Mouse (Mus musculus): Measurements from ENCODE around the gene Plcb1.

GRCm38 (mm10) chr2:134825645-134826044 is 39.8 kb downstream of the Plcb1 start:
- no peak for TF ChIP-seq MAFK (IDR thresholded peaks at IDR 0.05; ENCODE audit: insufficient read depth, low read depth, low read length)
- no peak for TF ChIP-seq HCFC1 (IDR thresholded peaks at IDR 0.05; ENCODE audit: borderline replicate concordance, insufficient read depth, low read length)
- TF ChIP-seq ZC3H11A (IDR thresholded peaks at IDR 0.05; ENCODE audit: borderline replicate concordance, low read depth, low read length) = no peak
- no peak for TF ChIP-seq CHD2 (IDR thresholded peaks at IDR 0.05; ENCODE audit: low read depth, low read length)
